Mouse (Mus musculus) thymus, postnatal 25 days (tissue): ENCODE results near the gene Zfp523.

Experiments used
- DNase-seq: peaks from one replicate; pipeline ENCODE4 v3.0.0; 2022

Zfp523 gene

GRCm38 (mm10) chr17:28176775-28177539 lies at the start of gene Zfp523:
TSS of gene Zfp523 (plus strand) at chr17:28177129.
- peak; percentile 93 for DNase-seq

- no peak for DNase-seq
These were observed 47.1 kb upstream of the Zfp523 start for GRCm38 (mm10) chr17:28129796-28130195.

- no peak for DNase-seq
These were observed 46.4 kb upstream of the Zfp523 start for GRCm38 (mm10) chr17:28130391-28131125.

GRCm38 (mm10) chr17:28131156-28131555 lies 45.8 kb upstream of the Zfp523 start:
- no peak for DNase-seq

GRCm38 (mm10) chr17:28133193-28133592 lies 43.7 kb upstream of the Zfp523 start:
- peak; percentile 64 for DNase-seq

GRCm38 (mm10) chr17:28135496-28135895 lies 41.4 kb upstream of the Zfp523 start:
- DNase-seq, result no peak

GRCm38 (mm10) chr17:28136266-28136665 lies 40.7 kb upstream of the Zfp523 start:
- no peak for DNase-seq

GRCm38 (mm10) chr17:28138013-28138412 lies 38.9 kb upstream of the Zfp523 start:
- DNase-seq, result no peak

- no peak for DNase-seq
These were observed 38.2 kb upstream of the Zfp523 start for GRCm38 (mm10) chr17:28138685-28139084.

- DNase-seq, result no peak
These were observed 36.3 kb upstream of the Zfp523 start for GRCm38 (mm10) chr17:28140431-28141204.

GRCm38 (mm10) chr17:28141205-28141650 lies 35.7 kb upstream of the Zfp523 start:
- DNase-seq, result no peak

GRCm38 (mm10) chr17:28141771-28142699 lies 34.9 kb upstream of the Zfp523 start, which contains the start of gene Scube3:
TSS of gene Scube3 (plus strand) at chr17:28142141.
- DNase-seq, result peak; percentile 37

- DNase-seq, result no peak
These were observed 34.0 kb upstream of the Zfp523 start for GRCm38 (mm10) chr17:28142700-28143610.

- peak; percentile 35 for DNase-seq
These were observed 33.2 kb upstream of the Zfp523 start for GRCm38 (mm10) chr17:28143751-28144150.

GRCm38 (mm10) chr17:28144241-28144640 lies 32.7 kb upstream of the Zfp523 start:
- no peak for DNase-seq

GRCm38 (mm10) chr17:28148288-28148687 lies 28.6 kb upstream of the Zfp523 start:
- DNase-seq, result no peak

- DNase-seq, result no peak
These were observed 27.2 kb upstream of the Zfp523 start for GRCm38 (mm10) chr17:28149734-28150133.

GRCm38 (mm10) chr17:28150456-28150855 lies 26.5 kb upstream of the Zfp523 start:
- no peak for DNase-seq

- DNase-seq, result no peak
These were observed 23.8 kb upstream of the Zfp523 start for GRCm38 (mm10) chr17:28153095-28153494.

- DNase-seq, result no peak
These were observed 22.0 kb upstream of the Zfp523 start for GRCm38 (mm10) chr17:28154970-28155369.

- DNase-seq, result no peak
These were observed 16.6 kb upstream of the Zfp523 start for GRCm38 (mm10) chr17:28160361-28160760.
